Mouse (Mus musculus): ENCODE measurements around the gene Slc25a21.
A peak's percentile ranks its signal among the peaks of the same experiment; 100 is the strongest.

Gene Slc25a21

GRCm38 (mm10) chr12:56773941-56774340 is 423.3 kb downstream of the Slc25a21 start:
- DNase-seq (ENCODE audit: low spot score in 2 of 2): no peak

- no peak for DNase-seq (ENCODE audit: low spot score in 2 of 2)
These were observed 427.9 kb downstream of the Slc25a21 start for GRCm38 (mm10) chr12:56769421-56769820.

- DNase-seq (ENCODE audit: low spot score in 2 of 2): no peak
These were observed 429.8 kb downstream of the Slc25a21 start for GRCm38 (mm10) chr12:56767474-56767873.

GRCm38 (mm10) chr12:56737104-56737503 is 460.2 kb downstream of the Slc25a21 start:
- no peak for DNase-seq (ENCODE audit: low spot score in 2 of 2)

- no peak for DNase-seq (ENCODE audit: low spot score in 2 of 2)
These were observed 469.6 kb downstream of the Slc25a21 start for GRCm38 (mm10) chr12:56727631-56728030.

- no peak for DNase-seq (ENCODE audit: low spot score in 2 of 2)
These were observed 478.6 kb downstream of the Slc25a21 start for GRCm38 (mm10) chr12:56718707-56719051.

GRCm38 (mm10) chr12:56717971-56718706 is 479.1 kb downstream of the Slc25a21 start:
- DNase-seq (ENCODE audit: low spot score in 2 of 2): no peak

GRCm38 (mm10) chr12:56701004-56701403 is 496.3 kb downstream of the Slc25a21 start:
- no peak for DNase-seq (ENCODE audit: low spot score in 2 of 2)

GRCm38 (mm10) chr12:56699915-56700900 is 497.1 kb downstream of the Slc25a21 start:
- DNase-seq (ENCODE audit: low spot score in 2 of 2): no peak

- no peak for DNase-seq (ENCODE audit: low spot score in 2 of 2)
These were observed 497.9 kb downstream of the Slc25a21 start for GRCm38 (mm10) chr12:56699351-56699750.

- DNase-seq (ENCODE audit: low spot score in 2 of 2): no peak
These were observed 498.9 kb downstream of the Slc25a21 start for GRCm38 (mm10) chr12:56698191-56698980.

- DNase-seq (ENCODE audit: low spot score in 2 of 2): no peak
These were observed 499.5 kb downstream of the Slc25a21 start for GRCm38 (mm10) chr12:56697785-56698184.

GRCm38 (mm10) chr12:56697011-56697740 is 500.1 kb downstream of the Slc25a21 start:
- DNase-seq (ENCODE audit: low spot score in 2 of 2): no peak

- no peak for DNase-seq (ENCODE audit: low spot score in 2 of 2)
These were observed 500.9 kb downstream of the Slc25a21 start for GRCm38 (mm10) chr12:56696174-56697010.

- peak; percentile 76 to 89 for DNase-seq (ENCODE audit: low spot score in 2 of 2)
These were observed 501.7 kb downstream of the Slc25a21 start for GRCm38 (mm10) chr12:56695358-56696173.

- no peak for DNase-seq (ENCODE audit: low spot score in 2 of 2)
These were observed 502.3 kb downstream of the Slc25a21 start for GRCm38 (mm10) chr12:56694936-56695335.

- DNase-seq (ENCODE audit: low spot score in 2 of 2): no peak
These were observed 502.9 kb downstream of the Slc25a21 start for GRCm38 (mm10) chr12:56694361-56694760.

- DNase-seq (ENCODE audit: low spot score in 2 of 2): no peak
These were observed 503.7 kb downstream of the Slc25a21 start for GRCm38 (mm10) chr12:56693411-56694098.

GRCm38 (mm10) chr12:56692536-56692935 is 504.7 kb downstream of the Slc25a21 start:
- DNase-seq (ENCODE audit: low spot score in 2 of 2): no peak
